Mouse (Mus musculus): ENCODE data around the gene Lman2.

The Lman2 gene

DNA sequence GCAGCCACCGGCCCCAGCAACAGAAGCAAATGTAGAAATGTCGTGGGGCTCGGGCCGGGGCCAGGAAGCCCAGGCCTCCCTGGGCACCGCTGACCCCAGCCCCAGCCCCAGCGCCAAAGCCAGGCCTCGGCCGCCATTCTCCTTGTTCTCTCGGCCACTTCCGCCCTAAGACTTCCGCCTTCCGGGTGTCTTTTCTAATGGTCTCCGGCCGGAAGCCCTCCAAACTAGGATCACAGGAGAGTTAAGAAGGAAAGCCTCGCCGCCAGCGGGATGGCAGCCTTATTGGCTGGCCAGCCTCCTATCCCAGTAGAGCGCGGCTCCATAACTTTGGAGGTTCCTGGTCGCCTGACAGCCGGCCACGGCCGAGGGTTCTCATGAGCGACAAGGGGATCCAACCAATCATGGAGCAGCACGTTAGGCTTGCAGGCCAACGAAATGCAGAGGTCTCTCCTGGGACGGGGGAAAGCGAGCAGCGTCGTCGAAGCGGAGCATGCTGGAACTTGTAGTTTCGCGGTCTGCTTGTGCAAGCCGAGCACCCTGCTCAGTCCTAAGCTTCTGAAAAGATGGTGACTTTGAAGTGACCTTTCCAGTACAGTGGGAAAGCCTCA is at the start of gene Lman2:
Lman2 (minus strand) TSS at position 331 of the 608 bp plus-strand sequence.
- peak; percentile 96 to 99 for DNase-seq

DNA sequence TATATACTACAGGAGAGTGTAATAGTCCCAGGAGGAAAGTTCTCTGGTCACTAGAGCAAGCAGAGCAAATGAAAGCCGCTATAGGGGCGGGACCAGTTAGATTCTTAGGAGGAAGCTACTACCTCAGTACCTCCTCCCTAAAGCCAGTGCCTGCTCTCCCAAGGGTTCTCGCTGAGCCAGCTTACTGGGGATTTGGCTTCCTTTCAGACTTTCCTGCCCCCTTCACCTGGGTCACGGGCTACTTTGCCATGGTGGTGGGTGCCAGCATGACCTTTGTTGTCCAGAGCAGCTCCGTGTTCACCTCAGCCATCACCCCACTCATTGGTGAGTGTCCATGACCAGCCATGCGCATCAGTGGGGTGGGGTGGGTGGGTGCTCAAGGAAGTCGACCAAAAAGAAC is 49.2 kb upstream of the Lman2 start:
- DNase-seq: peak in 1 of 2 experiments; percentile 58

DNA sequence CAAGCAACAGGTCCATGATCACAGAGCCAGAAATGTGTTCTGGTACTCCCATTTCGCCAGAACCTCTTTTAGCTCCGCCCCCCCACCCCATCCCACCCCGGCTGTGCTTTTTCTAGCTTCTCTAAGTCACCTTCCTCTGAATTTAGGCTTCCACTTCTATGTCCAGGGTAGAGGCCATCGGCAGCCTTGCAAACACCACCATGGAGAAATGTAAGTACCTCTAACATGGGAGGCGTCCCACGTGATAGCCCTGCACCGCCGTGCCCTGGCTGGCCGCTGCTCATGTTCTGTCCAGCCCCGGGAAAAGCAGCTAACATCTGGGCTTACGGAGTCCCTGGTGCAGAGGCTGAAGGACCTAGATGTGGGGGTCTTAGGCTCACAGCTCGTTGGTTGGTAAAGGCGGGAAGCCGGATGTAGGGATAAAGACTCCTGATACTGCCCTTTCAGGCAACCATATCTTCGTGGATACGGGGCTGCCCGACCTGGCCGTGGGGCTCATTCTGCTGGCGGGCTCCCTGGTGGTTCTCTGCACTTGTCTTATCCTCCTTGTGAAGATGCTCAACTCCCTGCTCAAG is 46.0 kb upstream of the Lman2 start:
- DNase-seq: peak in 1 of 2 experiments; percentile 65

DNA sequence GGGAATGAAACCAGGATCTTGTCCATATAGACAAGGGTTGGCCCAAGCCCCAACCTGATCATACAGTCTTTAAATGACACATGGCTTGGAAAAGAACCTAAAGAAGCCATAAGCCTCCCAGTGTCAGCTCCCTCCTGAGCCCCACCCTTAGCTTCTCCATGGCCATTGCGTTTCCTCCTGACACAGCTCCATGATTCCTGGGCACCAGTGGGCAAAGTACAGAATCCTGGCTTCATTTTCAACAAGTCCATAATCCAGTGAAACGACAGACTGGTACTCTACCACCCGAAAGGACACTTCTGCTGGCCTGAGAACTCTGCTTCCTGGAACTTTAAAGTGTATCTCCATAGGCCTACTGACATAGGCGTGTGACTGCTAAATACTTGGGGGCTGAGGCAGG is 44.8 kb upstream of the Lman2 start:
- peak in 1 of 2 experiments; percentile 53 for DNase-seq

DNA sequence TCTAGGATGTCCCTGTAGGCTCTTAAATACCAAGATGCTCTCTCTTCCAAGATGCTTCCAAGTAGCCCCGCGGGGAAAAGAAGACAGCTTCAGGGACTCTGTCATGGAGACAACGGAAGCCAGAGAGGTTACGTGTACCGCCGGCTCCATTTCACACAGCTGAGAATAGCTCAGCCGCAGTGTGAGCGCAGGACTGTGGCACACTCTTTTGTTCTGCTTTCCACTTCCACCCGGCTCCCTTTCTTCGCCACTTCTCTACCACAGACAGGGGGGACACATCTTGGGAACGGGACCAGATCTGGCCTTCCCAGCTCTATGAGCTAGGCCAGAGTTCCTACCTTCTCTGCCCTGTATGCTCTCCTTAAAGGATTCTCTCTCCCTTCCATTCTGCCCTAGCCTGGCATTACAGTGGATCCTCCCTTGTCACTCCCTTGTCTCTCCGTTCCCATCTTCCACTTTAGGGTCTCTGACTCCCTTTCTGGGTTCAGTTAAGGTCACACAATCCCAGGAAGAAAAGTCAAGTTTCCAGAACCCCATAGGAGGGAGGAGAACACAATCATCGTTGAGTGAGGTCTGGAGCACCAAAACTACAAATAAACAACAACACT is 43.3 kb upstream of the Lman2 start:
- DNase-seq: peak in 1 of 2 experiments; percentile 28

DNA sequence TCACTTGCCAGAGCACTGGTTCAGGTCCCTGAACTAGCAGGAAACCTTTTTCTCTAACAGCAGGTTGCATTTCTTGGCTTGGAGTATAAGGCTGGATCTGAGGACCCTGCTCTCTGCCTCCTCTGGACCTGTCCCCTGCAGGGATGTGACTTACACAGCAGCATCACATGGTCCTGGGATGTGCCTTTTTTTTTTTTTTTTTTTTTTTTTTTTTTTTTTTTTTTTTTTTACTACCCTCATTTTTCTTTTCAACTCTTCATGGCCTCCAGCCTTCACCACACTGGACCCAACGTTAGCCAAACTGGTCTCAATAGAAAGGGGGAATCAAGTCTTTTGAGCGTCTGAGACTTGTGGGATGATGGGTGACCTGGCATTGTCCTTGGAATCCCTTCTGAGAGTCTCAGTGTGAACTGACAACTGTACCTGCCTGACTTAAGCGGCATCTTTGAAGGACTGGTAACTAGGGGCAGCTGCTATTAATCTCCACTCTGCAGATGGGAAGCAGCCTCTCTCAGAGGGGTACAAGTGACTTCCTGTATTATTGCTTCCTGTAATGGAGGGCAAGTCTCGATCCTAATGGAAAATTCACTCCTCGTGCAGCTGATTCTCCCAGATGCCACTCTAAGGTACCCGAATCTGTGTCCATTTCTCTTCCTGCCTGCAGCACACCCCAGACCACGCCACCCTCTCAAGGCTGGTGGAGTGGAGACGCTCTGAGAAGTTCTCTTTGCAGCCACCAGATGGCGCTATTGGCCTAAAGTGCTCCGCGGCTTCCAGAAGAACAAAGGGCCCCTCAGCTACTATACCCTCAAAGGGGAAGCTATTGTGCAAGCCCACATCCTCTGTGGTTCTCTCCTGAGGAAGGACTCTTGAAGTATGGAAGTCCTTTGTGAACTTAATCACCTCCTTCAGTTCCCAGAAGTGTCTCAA is 42.5 kb upstream of the Lman2 start:
- peak; percentile 65 to 88 for DNase-seq

DNA sequence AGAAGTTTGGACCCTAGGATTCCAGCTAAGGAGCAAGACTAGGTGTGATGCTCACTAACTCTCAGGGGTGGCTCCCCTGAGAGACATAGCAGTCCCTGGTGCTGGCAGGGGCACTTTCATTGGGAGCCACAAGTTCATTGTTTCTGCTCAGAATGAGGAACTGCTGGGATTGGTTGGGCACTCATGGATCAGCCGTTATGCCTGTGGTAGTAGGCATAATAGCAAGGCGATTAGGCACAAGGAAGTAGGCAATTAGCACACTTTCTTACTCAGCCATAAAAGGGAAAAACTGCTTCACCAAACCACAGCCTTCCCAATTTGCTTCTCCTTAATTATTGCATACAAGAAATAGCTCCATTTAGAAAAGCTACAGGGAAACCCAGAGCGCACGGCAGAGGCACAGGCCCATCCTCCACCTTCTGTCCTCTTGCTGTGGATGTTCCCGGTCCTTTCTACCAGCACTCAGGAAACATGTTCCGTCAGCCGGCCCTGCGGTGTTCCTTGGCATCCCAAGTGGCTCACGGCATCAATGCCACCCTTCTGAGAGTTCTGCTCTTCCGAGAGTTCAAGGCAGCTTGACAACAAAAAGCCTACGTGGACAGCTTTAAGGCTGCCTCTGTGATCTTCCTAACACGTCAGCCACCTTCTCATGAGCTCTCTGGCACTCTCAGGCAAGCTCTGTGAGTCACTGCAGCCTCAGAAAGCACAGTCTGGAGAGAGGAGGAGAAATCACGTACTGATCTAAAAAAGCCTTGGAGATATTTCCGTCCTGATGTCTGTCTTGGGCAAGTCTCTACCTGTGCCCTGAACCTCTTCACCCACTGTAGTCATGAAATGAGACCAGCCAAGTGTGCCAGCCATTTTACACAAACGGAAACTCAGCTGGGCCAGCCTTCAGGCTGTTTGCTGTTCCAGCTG is 41.6 kb upstream of the Lman2 start:
- peak in 1 of 2 experiments; percentile 33 for DNase-seq

DNA sequence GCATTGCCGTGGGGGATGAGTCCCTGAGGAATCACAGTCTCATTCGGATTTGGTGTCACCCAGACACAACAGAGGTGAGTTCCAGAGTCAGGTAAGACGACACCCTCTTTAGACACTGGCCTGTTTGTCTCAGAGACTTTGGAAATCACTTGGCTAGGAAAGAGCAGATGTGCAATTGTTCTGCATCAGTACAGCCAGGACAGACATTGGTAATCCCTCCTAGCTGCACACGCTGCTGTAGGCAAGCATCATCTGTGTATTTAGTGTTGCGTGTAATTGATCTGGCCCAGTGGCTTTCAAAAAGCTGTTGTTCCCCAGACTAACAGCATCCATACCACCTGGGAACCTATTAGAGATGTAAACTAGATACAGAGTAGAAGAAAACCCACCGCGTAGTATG is 40.7 kb upstream of the Lman2 start:
- DNase-seq: no peak

DNA sequence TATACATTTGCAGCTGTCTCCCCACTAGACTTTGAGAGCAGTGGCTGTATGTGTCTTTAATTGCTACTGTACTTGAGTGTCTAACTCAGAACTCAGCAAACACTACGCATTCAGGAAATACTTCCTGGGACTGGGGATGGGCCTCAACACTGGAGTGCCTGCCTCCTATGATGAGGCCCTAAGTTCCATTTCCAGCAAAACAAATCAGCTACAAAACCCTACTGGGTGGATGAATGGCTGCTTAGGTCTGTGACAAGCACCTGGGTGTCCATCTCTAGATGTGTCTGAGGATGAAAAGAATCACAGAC is 37.4 kb upstream of the Lman2 start:
- no peak for DNase-seq

DNA sequence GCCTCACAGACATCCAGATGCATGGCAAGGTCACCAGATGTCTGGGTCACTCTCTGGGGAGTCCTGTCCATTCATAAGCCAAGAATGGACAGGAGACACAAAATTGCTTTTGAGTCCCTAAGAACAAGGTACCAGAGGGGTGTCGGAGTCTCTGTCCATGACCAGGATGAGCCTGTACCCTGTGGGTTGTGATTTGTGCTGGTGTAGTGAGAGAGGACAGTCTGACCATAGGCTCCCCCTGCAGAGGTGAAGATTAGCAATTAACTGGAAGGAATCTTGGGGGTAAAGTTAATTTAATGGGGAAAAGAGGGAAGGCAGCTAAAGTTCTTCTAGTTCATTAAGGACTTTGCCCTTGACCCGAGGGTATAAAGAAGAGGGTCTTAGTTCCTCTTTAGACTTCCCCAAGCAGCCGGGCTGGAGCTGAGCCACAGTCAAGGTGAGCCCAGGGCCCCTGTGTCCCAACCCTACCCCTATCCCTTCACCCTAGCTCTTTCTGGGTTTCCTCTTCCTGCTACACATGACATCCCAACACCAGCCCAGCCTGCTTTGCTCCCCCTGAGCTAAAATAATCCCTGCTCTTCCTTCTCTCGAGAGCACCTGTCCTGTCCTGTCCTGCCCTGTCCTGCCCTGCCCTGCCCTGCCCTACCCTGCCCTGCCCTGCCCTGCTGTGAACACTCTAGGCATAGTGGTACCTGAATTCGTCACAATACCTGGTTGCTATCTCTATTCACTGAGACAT is 36.9 kb upstream of the Lman2 start:
- peak; percentile 77 for DNase-seq

DNA sequence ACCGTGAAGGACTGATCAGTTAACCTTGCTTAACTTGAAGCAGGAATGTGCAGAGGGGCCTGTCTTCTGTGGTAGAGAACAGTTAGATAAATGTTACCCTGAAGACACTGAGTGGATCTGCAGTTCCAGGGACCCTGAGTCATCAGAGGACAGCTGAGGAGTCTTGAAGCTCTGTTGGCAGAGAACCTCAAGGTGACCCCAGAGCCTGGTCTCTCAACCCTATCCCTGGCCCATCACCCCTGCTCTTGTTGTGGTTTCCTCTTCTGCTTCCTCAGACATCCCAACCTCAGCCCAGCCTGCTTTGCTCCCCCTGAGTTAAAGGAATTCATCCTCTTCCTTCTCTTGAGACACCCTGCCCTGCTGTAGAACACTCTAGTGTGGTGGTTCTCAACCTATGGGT is 35.5 kb upstream of the Lman2 start, which contains the start of gene Slc34a1:
Slc34a1 (plus strand) TSS at position 100 of the 400 bp plus-strand sequence.
- no peak for DNase-seq

DNA sequence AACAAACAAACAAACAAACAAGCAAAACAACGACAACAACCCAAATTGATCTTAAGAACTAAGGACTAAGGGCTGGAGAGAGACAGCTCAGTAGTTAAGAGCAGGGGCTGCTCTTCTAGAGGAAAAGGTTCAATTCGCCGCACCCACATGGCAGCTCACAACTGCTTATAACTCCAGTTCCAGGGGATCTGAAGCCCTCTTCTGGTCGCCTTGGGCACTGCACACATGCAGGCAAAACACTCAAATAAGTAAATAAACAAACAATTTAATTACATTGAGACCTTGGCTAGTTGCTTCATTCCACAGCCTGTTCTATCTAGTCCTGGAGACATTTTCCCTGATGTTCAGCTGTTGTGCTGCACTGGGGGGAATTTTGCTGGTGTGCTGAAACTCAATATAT is 30.4 kb upstream of the Lman2 start:
- peak in 1 of 2 experiments; percentile 59 for DNase-seq

DNA sequence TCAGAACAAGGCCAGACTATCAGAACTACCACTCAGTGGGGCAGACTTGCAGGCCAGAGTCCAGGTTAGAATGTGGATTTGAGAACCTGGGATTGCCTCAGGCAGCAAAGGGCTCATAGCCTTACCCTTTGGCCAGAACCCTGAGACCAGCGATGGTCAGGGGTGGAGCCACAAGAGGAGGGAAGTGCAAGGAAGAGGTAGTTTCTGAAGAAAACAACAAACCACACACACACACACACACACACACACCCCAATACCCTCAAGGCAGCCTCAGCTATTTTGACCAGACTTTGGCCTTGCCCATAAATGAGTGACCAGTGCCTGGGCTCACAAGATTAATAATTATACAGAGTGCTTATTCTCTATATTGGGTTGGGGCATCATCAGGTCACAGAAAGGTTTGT is 29.0 kb upstream of the Lman2 start:
- DNase-seq: peak; percentile 87 to 93

DNA sequence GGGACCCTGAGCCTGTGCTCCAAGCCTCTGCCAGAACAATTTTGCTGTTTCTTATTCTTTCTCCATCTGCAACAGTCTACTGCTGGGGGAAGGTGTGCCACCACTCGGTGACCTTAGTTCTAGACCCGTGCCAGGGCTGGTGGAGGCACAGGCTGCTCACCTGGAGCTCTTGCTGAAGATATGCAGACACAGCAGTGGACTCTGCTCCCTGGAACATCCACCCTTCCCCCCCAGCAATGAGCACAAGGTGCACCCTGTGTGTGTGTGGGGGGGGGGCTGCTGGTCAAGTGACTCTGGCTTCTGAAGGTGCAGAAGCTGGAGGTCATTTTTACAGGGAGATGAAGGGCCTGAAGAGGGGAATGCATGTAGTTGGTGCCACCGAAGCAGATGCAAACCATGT is 28.1 kb upstream of the Lman2 start:
- DNase-seq: peak; percentile 87 to 94

DNA sequence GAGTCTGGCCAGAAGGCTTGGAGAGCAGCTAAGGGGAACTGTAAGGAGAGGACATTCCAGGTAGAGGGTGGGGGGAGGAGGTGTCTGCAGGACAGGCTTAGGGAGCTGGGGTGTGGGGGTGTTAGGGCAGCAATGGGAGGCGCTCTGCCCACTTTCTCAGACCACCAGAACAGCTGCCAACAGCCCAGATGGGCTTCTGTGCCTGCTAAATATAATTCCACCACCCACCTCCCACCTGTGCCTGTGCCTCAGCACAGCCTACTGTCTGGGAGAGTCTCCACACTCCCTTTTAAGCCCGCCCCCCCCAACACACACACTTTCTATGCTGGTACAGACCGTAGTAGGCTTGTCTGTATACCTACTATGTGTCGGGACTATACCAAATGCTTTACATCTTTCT is 19.2 kb upstream of the Lman2 start:
- DNase-seq: no peak

DNA sequence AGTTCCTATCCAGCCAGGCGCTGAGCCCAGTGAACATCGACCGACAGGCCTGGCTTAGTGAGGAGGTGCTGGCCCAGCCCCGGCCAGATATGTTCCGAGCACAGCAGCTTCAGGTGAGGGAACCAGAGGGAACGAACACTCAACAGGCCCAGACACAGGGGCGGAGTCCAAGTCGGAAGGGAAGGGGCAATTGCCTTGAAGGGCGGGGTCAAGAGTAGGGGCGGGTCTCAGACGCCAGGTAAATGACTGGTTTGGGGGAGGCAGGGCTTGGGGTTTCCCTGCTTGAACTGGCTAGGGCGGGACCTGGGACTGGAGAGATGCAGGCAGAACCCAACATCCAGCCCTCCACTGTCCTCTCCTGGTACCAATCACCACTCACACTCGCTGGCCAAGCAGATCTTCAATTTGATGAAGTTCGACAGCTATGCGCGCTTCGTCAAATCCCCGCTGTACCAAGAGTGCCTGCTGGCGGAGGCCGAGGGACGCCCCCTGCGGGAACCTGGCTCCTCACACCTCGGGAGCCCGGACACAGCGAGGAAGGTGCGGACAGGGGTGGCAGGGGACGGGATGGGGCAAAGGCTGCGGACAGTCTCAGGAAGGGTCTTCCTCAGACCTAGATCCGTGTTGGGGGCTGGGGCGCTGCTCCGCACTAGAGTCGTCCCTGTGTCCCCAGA is 16.5 kb upstream of the Lman2 start:
- DNase-seq: peak; percentile 57 to 64

DNA sequence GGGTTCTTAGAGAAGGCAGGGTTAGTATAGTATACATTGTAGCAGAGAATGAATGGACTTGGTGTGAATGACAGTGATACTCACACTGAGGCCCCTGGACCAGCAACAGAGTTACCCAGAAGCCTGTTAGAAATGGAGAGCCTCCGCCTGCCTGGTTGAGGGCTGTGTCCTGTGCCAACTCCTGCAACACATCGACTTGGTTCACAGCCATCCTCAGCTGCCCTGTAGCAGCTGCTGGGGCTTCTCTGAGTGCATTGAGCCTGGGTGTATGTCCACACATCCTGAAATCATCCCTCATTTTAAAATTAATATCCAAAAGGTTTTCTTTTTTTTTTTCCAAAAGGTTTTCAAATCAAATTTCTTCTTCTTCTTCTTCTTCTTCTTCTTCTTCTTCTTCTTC is 13.3 kb upstream of the Lman2 start:
- DNase-seq: no peak

DNA sequence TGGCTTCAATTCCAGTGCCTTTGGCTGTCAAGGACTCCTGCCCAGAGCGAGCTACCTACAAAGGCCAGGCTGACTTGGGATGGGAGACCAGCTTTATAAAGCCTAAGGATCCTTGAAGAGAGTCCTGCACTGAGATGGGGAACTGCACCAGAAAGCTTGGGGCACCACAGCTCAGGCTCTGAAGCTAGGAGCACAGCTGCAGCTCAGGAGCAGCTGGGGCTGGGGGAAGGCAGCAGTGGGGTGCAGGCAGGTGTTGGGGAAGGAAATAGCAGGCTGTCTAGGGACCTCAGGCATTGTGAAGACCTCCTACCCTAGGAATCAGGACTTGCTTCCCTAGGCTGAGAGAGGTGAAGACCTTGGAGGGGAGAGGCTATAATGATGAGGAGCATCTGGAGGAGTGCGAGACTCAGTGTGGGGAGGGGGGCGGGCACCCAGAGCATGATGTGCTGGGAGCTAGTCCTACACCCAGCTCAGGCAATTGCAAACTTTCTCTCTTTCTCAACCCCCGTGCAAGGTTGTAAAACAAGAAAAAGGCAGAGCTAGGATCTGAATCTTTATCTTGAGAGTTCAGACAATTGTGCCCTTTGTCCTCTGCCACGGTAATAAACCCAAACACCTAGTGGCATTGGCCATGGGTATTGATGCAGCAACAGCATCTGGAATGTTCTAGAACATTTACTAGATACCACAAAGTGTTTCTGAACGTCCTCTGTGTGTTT is 11.8 kb upstream of the Lman2 start:
- no peak for DNase-seq

DNA sequence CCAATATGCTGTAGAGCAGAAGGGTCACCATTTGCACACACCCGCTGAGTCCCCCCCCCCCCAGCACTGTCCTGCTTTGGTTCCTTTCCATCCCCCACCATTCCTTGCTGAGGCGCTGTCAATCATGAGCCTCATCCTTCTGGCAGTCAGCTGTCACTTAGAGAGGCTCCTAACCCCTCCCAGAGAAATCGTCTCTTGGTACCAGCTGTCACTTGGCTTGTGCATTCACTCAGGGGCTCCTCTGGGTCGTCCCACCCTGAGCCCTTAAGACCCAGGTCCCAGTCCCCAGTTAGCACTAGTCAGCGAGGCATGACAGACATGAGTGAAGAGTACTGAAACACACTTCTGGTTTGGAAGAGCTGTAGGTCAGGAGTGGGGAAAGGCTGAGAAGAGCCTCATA is 9.2 kb upstream of the Lman2 start:
- DNase-seq: no peak

DNA sequence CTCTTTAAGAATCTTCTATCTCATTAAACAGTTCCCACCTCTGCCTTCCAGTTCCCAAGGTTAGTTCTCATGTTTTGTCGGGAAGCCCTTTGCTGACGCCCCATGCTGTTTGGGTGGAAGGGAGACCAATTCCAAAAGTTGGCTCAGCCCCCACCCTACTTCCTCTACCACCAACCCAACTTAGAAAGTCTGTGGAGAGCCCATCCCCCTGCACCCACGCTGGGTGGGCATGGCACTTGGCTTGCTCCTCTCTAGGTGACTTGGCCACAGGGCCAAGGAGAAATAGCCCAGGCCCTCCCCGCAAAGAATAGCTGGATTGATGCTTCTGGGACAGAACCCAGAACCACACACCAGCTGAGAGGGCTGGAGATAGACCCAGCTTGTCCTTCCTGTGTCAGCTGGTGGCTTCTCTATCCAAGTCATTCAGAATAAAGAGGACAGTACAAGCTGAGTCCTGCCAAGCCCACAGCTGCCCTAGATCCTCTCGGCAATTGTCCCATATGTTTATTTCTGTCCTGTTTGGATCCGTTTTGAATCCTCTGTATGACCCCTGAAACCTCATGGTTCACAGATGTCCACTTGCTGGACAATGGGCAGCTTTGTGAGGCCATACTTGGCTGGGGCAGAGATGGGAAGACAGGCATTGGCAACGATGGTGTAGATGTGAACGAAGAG is 8.6 kb upstream of the Lman2 start:
- DNase-seq: no peak

All from kidney, postnatal 36 days (tissue).